Mouse (Mus musculus) megakaryocyte, embryonic 14.5 days (primary cell): Measurements from ENCODE around the gene Fth1.

Source experiments
- FLI1 ChIP-seq: IDR thresholded peaks from 2 replicates; pipeline ENCODE4 v1.6.1; 2012; ENCODE audit warnings: low read length, inconsistent platforms, mixed read lengths
- GATA1 ChIP-seq: IDR thresholded peaks from 3 replicates; pipeline ENCODE4 v1.6.1; 2012; ENCODE audit warnings: mixed read lengths, low read length, inconsistent platforms, borderline replicate concordance

- TF ChIP-seq GATA1 = no peak
- no peak for TF ChIP-seq FLI1
These were observed 26.2 kb upstream of the Fth1 start for GRCm38 (mm10) chr19:9954055-9954810.
